Mouse (Mus musculus): ENCODE measurements at regions not wholly inside any gene's neighbourhood (a gene's known extent, or its start where the extent isn't known, plus 50 kb on each side); places are given as distances from the start of the nearest gene placed in this dataset.

GRCm38 (mm10) chr9:68486646-68487045 lies 166.9 kb upstream of the Rora start:
- no peak overlapping the region for H3K4me2 ChIP-seq (replicated peaks; ENCODE audit: low read depth, low read length)
- 72% methylated on average over 5 of the region's 5 CpGs for WGBS
- no peaks in the 10 kb centered on the region for H3K4me1 ChIP-seq (ENCODE audit: insufficient read depth, low read length)
- no peaks in the 10 kb centered on the region for H3K9me3 ChIP-seq (ENCODE audit: low read length)
- no peak overlapping the region for H3K9ac ChIP-seq (replicated peaks; ENCODE audit: low read length)
- H3K36me3 ChIP-seq (ENCODE audit: insufficient read depth, low read length), result no peaks in the 10 kb centered on the region
- no peak for ATAC-seq (ENCODE audit: low FRiP score, low TSS enrichment)
- H3K4me3 ChIP-seq (ENCODE audit: low read length), result no peak overlapping the region
- no peak overlapping the region for H3K27ac ChIP-seq (ENCODE audit: low read length)
- H3K27me3 ChIP-seq (ENCODE audit: insufficient read depth, low read length), result no peaks in the 10 kb centered on the region

DNA sequence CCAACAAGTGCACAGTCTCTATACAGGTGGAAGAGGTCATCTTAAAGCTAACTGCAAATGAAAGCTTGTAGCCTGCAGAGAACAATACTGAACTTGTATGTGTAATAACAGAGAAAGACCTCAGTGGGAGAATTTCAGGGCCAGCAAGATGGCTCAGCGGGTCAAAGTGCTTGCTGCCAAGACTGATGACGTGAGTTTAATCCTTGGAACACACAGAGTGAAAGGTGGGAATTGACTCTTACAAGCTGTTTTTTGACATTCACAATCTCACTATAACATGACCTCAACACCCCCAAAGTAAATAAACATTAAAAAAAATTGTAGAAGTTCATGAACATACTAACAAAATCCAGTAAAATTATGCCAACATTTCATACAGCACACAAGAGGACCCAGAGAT lies 162.4 kb upstream of the Rora start:
- no peak overlapping the region for H3K9ac ChIP-seq (replicated peaks; ENCODE audit: low read length)
- H3K27me3 ChIP-seq (ENCODE audit: insufficient read depth, low read length), result no peaks in the 10 kb centered on the region
- ATAC-seq (ENCODE audit: low FRiP score, low TSS enrichment), result no peak
- no peak overlapping the region for H3K4me3 ChIP-seq (ENCODE audit: low read length)
- H3K4me2 ChIP-seq (replicated peaks; ENCODE audit: low read depth, low read length), result no peak overlapping the region
- no peaks in the 10 kb centered on the region for H3K9me3 ChIP-seq (ENCODE audit: low read length)
- H3K36me3 ChIP-seq (ENCODE audit: insufficient read depth, low read length), result no peaks in the 10 kb centered on the region
- H3K4me1 ChIP-seq (ENCODE audit: insufficient read depth, low read length), result no peaks in the 10 kb centered on the region
- 92% methylated on average over 2 of the region's 2 CpGs for WGBS
- no peak overlapping the region for H3K27ac ChIP-seq (ENCODE audit: low read length)

- Histone ChIP-seq H3K4me2 (replicated peaks; ENCODE audit: low read depth, low read length) (no peak overlapping the region), H3K36me3 (ENCODE audit: insufficient read depth, low read length) (no peaks in the 10 kb centered on the region), H3K27ac (ENCODE audit: low read length) (no peak overlapping the region), H3K4me1 (ENCODE audit: insufficient read depth, low read length) (no peaks in the 10 kb centered on the region), H3K4me3 (ENCODE audit: low read length) (no peak overlapping the region), H3K27me3 (ENCODE audit: insufficient read depth, low read length) (no peaks in the 10 kb centered on the region), H3K9me3 (ENCODE audit: low read length) (no peaks in the 10 kb centered on the region), H3K9ac (replicated peaks; ENCODE audit: low read length) (no peak overlapping the region)
- ATAC-seq (ENCODE audit: low FRiP score, low TSS enrichment), result no peak
- 68% methylated on average over 5 of the region's 5 CpGs for WGBS
These were observed 132.4 kb upstream of the Rora start for GRCm38 (mm10) chr9:68521218-68521617.

GRCm38 (mm10) chr9:68561767-68562552 lies 91.6 kb upstream of the Rora start:
- H3K27me3 ChIP-seq (ENCODE audit: insufficient read depth, low read length), result no peaks in the 10 kb centered on the region
- H3K27ac ChIP-seq (ENCODE audit: low read length), result no peak overlapping the region
- no peak overlapping the region for H3K9ac ChIP-seq (replicated peaks; ENCODE audit: low read length)
- H3K4me1 ChIP-seq (ENCODE audit: insufficient read depth, low read length), result no peaks in the 10 kb centered on the region
- H3K4me2 ChIP-seq (replicated peaks; ENCODE audit: low read depth, low read length), result no peak overlapping the region
- ATAC-seq (ENCODE audit: low FRiP score, low TSS enrichment), result no peak
- H3K36me3 ChIP-seq (ENCODE audit: insufficient read depth, low read length), result no peaks in the 10 kb centered on the region
- H3K9me3 ChIP-seq (ENCODE audit: low read length), result no peaks in the 10 kb centered on the region
- WGBS, result 68% methylated on average over 14 of the region's 14 CpGs
- no peak overlapping the region for H3K4me3 ChIP-seq (ENCODE audit: low read length)

- WGBS, result 51% methylated on average over 4 of the region's 4 CpGs
- no peak overlapping the region for H3K4me3 ChIP-seq (ENCODE audit: low read length)
- ATAC-seq (ENCODE audit: low FRiP score, low TSS enrichment), result no peak
- no peak overlapping the region for H3K27ac ChIP-seq (ENCODE audit: low read length)
- H3K9me3 ChIP-seq (ENCODE audit: low read length), result no peaks in the 10 kb centered on the region
- no peaks in the 10 kb centered on the region for H3K4me1 ChIP-seq (ENCODE audit: insufficient read depth, low read length)
- no peaks in the 10 kb centered on the region for H3K27me3 ChIP-seq (ENCODE audit: insufficient read depth, low read length)
- no peaks in the 10 kb centered on the region for H3K36me3 ChIP-seq (ENCODE audit: insufficient read depth, low read length)
- no peak overlapping the region for H3K9ac ChIP-seq (replicated peaks; ENCODE audit: low read length)
- no peak overlapping the region for H3K4me2 ChIP-seq (replicated peaks; ENCODE audit: low read depth, low read length)
These were observed 90.4 kb upstream of the Rora start for GRCm38 (mm10) chr9:68563206-68563605.

- H3K4me2 ChIP-seq (replicated peaks; ENCODE audit: low read depth, low read length), result no peak overlapping the region
- 48% methylated on average over 1 of the region's 1 CpGs for WGBS
- no peaks in the 10 kb centered on the region for H3K9me3 ChIP-seq (ENCODE audit: low read length)
- no peak for ATAC-seq (ENCODE audit: low FRiP score, low TSS enrichment)
- no peaks in the 10 kb centered on the region for H3K27me3 ChIP-seq (ENCODE audit: insufficient read depth, low read length)
- no peak overlapping the region for H3K9ac ChIP-seq (replicated peaks; ENCODE audit: low read length)
- H3K4me3 ChIP-seq (ENCODE audit: low read length), result no peak overlapping the region
- no peaks in the 10 kb centered on the region for H3K36me3 ChIP-seq (ENCODE audit: insufficient read depth, low read length)
- H3K4me1 ChIP-seq (ENCODE audit: insufficient read depth, low read length), result peaks cover 3% of the 10 kb centered on the region; the same call in 1 of the 2 replicates
- no peak overlapping the region for H3K27ac ChIP-seq (ENCODE audit: low read length)
These were observed 67.8 kb upstream of the Rora start for GRCm38 (mm10) chr9:68585751-68586150.

- H3K9ac ChIP-seq (replicated peaks; ENCODE audit: low read length), result no peak overlapping the region
- 94% methylated on average over 8 of the region's 8 CpGs for WGBS
- no peaks in the 10 kb centered on the region for H3K9me3 ChIP-seq (ENCODE audit: low read length)
- no peaks in the 10 kb centered on the region for H3K4me1 ChIP-seq (ENCODE audit: insufficient read depth, low read length)
- no peak overlapping the region for H3K4me2 ChIP-seq (replicated peaks; ENCODE audit: low read depth, low read length)
- no peak for ATAC-seq (ENCODE audit: low FRiP score, low TSS enrichment)
- H3K36me3 ChIP-seq (ENCODE audit: insufficient read depth, low read length), result no peaks in the 10 kb centered on the region
- H3K4me3 ChIP-seq (ENCODE audit: low read length), result no peak overlapping the region
- no peak overlapping the region for H3K27ac ChIP-seq (ENCODE audit: low read length)
- H3K27me3 ChIP-seq (ENCODE audit: insufficient read depth, low read length), result no peaks in the 10 kb centered on the region
These were observed 62.6 kb upstream of the Rora start for GRCm38 (mm10) chr9:68591023-68591422.

DNA sequence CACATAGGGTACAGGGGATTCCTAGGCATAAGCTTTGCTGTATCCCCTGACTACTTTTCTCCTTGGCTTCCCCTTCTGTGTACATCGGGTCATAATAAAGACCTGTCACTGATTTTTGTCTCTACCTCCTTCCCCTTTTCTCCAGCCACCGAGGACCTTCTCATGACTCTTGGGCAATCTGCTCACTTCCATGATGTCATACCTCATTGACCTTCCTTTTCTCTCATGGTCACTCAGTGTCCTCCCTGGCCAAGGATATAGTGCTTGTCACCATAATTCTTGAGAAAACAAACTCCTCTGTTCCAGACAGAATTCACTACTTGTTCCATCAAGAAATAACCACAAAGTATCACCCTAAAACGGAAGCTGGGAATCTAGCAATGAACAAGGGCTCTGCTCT lies 60.6 kb upstream of the Rora start:
- WGBS, result 63% methylated on average over 3 of the region's 3 CpGs
- no peaks in the 10 kb centered on the region for H3K4me1 ChIP-seq (ENCODE audit: insufficient read depth, low read length)
- no peak for ATAC-seq (ENCODE audit: low FRiP score, low TSS enrichment)
- no peak overlapping the region for H3K27ac ChIP-seq (ENCODE audit: low read length)
- no peak overlapping the region for H3K9ac ChIP-seq (replicated peaks; ENCODE audit: low read length)
- no peaks in the 10 kb centered on the region for H3K36me3 ChIP-seq (ENCODE audit: insufficient read depth, low read length)
- H3K27me3 ChIP-seq (ENCODE audit: insufficient read depth, low read length), result no peaks in the 10 kb centered on the region
- H3K4me2 ChIP-seq (replicated peaks; ENCODE audit: low read depth, low read length), result no peak overlapping the region
- no peaks in the 10 kb centered on the region for H3K9me3 ChIP-seq (ENCODE audit: low read length)
- H3K4me3 ChIP-seq (ENCODE audit: low read length), result no peak overlapping the region

DNA sequence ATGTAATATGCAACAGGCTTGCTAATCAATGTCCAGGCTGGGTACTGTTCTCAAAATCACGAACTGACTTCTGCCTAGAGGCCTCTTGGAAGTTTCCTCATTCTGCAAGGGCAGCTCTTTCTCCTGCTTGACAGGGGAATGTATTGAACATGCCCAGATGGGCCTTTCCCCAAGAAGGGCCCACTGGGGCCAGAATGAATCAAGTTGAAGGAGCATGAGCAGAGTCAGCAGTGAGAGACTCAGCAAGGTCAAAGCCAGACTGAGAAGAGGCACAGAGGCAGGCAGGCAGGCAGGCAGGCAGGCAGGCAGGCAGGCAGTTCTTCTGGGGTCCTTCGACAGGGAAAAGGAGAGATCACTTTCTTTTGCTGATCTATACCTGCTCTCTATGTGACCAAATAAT lies 59.0 kb upstream of the Rora start:
- Histone ChIP-seq H3K36me3 (ENCODE audit: insufficient read depth, low read length) (no peaks in the 10 kb centered on the region), H3K9me3 (ENCODE audit: low read length) (no peaks in the 10 kb centered on the region), H3K9ac (replicated peaks; ENCODE audit: low read length) (no peak overlapping the region), H3K4me1 (ENCODE audit: insufficient read depth, low read length) (no peaks in the 10 kb centered on the region), H3K27ac (ENCODE audit: low read length) (no peak overlapping the region), H3K4me2 (replicated peaks; ENCODE audit: low read depth, low read length) (no peak overlapping the region), H3K4me3 (ENCODE audit: low read length) (no peak overlapping the region), H3K27me3 (ENCODE audit: insufficient read depth, low read length) (no peaks in the 10 kb centered on the region)
- WGBS, result 65% methylated on average over 2 of the region's 2 CpGs
- ATAC-seq (ENCODE audit: low FRiP score, low TSS enrichment), result no peak

Measured in kidney, embryonic 16.5 days (tissue).